Mouse (Mus musculus) left cerebral cortex, adult 8-10 months (tissue): ENCODE measurements around the gene Ppp4r3a. TPM values are rescaled to one million over a fixed set of nuclear protein-coding genes. Genes with fewer than 3 reads are reported as not detected.
A peak's percentile ranks its signal among the peaks of the same experiment; 100 is the strongest.
"Not testable (repeated sequence)": the region's sequence is repeated elsewhere in the genome, so short reads cannot be mapped to it uniquely, and the experiment has no call there.

Experiments used
- DNase-seq, 2 experiments: peaks; one replicate each; pipeline ENCODE4 v3.0.0; 2022; ENCODE audit warnings: low spot score in 2 of 2
- total RNA-seq, 4 experiments: library from RNA; stranded (reverse); gene quantifications; 2 replicates each; pipeline ENCODE4 v1.2.4; 2022

Gene Ppp4r3a
- total RNA-seq: 10 to 100 TPM; 37.1 to 43.7 (median 41.6) TPM

DNA sequence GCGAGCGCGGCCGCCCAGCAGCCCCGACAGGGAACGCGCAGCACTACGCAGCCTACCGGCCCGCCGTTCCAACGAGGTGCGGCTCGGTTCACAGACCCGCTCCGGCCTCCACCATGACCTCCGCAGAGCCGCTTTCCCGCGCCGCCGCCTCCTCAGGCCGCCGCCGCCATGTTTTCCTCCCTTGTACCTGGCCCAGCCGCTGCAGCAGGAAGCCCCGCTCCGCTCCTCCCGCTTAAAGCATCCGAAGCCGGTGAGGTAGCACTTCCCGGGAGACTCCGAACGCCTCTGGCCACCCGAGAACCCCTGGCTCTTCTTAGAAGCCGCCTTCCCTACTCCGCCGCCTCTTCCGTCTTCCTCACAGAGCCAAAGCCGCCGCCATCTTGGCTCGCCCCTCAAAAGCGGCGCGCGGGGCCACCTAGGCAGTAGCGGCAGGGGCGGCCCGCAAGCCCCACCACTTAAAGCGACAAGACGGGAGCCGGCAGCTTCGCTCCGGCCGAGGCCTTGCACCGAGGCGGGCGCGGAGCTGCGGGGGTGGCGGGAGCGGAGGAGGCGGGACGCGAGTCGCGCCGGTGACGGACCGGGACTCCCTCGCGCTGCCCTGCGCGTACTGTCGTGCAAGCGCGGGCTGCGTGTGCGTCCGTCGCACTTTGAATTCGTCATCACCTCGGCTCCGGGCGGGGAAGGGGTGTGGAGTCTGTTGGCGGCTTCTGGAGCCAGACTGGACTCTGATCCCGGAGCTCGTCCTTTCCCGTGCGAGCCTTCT lies at the start of gene Ppp4r3a:
Gene Ppp4r3a (minus strand): TSS at position 627 of the 763 bp plus-strand sequence.
- peak; percentile 94 for DNase-seq

DNA sequence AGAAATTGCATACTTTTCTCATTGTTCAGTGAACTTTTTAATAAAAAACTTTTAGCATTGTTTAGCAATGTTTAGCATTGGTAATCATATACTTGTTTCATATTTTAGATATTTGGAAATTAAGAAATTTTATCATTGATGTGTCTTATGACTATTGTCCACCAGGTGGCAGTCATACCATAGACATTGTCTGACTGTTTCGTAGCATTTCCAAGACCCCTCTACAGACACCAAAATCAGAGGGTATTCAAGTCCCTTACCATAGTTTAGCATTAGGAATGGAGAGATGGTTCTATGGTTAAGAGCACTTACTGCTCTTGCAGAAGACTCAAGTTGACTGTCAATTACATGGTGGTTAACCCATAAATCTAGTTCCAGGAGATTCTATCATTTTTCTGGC lies 39.5 kb upstream of the Ppp4r3a start:
- DNase-seq: no peak

DNA sequence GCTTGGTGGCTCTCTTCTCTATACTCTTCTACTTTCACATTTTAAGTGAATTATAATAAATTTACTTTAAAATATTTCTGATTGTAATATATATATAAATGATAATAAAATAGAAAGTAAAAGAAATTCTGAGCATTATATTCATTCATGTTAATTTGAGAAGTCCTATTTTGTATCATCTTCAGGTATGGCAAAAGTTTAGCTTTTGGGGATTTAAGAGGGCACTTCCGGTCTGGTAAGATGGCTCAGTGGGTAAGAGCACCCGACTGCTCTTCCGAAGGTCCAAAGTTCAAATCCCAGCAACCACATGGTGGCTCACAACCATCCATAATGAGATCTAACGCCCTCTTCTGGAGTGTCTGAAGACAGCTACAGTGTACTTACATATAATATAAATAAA lies 38.6 kb upstream of the Ppp4r3a start:
- not testable (repeated sequence) for DNase-seq

DNA sequence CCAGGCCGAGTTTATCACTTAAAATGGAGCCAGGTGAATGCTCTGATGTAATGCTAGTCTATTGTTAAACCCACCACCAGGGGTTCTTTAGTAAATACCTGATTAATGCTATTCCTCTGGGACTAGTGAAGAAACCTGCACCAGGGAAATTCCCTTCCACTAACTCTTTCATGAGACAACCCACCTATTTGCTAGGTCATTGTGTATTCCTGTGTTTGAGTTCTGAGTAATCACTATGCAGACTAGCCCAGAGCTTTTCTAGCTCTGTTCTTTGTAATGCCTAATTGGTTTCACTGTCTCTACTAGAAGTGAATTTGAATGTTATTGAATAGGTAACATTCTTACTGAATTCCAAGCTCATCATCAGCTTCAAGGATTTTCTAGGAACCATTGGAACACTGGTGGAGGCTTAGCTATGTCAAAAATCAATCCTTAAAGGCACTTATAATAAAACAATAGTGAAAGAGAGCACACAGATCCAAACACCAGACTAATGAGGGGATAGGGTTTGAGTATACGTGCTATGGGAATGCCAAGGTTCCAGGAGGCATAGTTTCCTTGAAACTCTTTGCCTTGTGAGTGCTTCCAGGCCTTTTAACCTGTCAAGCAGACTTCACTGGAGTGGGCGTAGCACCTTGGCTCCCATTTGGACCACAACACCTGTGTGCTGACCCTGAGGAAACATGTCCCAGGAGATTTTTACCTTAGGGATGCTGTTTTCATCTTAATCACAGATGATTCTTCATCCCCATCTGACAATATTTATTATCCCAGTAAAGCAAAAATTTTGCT lies 26.5 kb upstream of the Ppp4r3a start:
- DNase-seq: not testable (repeated sequence)

DNA sequence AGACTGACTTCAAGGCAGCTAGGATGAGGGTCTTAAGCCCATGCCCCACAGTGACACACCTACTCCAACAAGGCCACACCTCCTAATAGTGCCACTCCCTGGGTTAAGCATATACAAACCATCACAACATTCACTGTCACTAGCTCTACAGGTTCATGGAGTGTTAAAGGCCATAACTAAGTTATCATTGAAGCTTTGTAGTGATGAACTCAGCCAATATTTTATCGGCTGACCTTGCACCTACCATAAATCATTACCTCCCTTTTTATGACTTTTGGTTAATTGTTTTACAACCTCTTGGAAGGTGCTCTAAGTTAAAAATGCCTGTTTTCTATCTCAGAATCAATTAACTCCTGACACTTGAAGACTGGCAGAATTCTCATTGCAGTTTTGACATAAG lies 24.2 kb upstream of the Ppp4r3a start:
- no peak for DNase-seq

DNA sequence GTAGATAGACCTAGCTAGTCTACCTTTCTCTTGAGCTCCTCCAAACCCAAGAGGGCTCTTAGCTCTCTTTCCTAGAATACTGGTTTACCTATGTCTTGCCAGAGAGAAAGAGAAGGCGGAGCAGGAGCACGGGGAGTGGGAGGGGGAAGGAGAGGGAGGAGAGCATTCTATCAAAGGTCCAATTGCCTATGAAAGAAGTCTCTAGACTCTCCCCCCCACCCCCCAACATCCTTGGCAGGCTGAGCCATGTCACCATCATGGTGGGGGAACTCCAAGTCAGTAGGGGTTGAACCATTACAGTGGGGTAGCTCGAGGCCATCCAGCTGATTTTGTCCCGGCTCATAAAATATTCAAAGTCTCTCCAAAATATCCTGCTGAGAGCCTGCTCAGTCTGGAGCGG lies 22.1 kb upstream of the Ppp4r3a start:
- DNase-seq: no peak

DNA sequence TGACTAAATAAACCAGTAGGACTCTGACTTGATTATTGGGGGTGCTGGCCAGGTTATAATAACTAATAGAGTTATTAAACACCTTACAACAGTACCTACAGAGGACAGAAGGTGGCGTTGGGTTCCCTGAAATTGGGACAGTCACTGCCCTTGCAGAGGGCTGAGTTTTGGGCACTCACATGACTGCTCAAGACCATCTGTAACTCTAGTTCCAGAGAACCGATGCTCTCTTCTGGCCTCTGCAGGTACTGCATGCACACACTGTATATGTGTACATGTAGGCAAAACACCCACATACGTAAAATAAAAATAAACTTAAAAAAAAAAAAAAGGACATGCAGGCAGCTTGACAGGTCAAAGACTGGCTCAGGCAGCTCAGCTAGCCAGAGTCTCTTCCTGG lies 19.1 kb upstream of the Ppp4r3a start:
- DNase-seq: no peak

DNA sequence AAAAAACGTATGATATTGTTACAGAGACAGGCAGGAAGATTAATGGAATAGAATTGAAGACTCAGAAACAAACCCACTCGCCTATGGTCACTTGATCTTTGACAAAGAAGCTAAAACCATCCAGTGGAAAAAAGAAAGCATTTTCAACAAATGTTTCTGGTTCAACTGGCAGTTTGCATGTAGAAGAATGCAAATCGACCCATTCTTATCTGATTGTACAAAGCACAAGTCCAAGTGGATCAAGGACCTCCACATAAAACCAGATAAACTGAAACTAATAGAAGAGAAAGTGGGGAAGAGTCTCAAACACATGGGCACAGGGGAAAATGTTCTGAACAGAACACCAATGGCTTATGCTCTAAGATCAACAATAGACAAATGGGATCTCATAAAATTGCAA lies 10.2 kb upstream of the Ppp4r3a start:
- not testable (repeated sequence) for DNase-seq

DNA sequence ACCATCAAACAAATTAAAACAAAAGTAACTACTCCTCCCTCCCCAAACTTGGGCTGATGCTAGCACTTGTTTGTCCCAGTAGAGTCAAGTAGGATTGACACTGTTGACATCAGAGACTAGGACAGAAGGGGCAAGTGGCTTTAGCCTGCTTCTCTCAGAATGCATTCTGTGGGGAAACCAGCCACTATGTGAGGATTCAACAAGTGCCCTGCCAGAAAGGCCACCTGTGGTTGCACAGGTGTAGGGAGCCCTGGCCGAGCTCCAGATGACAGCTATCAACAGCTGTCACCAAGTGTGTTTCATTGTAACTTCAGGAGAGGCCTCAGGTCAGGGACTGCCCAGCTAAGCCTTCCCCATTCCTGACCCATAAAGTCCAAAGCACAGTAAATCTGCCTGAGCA lies 6.5 kb upstream of the Ppp4r3a start:
- no peak for DNase-seq

DNA sequence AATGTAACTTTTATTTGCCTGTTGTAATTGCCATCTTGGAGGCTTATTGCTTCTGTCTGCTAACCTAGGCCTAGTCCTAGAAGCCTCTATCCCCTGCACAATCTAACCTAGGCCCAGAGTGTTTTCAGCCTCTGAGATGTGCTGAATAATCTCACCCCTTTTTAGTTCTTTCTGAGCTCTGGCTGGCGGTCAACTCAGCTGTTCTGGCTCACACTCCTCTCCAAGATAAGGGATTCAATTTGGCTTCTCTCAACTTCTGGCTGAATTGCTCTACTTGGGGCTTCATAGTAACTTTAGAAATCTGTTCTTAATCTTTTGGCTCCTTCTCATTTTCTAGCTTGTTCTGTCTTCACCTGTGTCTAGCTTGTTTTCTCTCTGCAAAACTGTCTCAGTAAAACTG lies 3.9 kb upstream of the Ppp4r3a start:
- DNase-seq: no peak

DNA sequence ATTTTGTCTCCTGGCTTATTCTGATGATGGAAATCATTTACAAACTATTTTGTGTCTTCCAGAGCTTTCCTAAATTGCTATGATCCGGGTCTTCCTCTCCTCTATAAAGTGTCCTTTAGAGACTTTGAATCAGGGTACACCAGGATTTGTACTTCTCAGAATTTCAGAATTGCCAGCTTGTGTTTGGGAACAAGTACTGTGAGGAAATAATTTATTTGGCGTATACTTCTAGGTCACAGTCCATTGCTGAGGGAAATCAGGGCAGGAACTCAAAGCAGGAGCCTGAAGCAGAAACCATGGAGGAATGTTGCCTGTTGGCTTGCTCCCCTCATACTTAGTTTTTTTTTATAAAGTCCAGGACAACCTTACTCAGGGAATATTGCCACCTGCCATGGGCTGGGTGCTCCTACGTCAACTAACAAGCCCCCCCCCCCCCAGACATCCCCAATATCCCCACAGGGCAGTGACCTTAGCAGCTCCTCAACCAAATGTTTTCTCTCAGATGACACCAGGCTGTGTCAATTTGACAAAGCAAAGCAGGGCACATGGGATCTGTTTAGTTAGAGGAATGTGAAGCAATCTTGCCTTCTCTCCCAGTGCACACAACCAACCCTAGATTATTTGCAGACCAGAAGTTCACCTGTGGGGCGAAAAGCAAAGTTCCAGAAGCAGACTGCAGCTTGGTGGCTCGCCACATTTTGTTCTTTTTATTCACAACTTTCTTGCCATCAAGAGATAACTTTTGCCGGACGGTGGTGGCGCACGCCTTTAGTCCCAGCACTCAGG lies 1.6 kb upstream of the Ppp4r3a start:
- DNase-seq: no peak

DNA sequence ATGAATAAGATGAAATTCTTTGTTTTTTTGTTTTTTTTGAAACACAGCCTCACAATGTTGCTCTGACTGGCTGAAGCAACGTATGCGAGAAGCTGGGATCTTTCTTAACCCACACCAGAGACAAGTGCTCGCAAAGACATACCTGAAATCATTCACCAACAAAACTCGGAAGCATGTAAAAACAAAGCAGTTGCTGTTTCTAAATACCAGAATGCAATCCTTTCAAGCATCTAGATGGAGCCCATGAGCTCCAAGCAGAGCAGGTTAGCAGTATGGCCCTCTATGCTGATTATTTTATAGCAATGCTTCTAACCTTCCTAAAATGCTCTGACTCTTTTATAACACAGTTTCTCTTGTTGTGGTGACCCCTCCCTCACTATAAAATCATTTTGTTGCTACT lies 735 bp upstream of the Ppp4r3a start:
- DNase-seq: no peak

DNA sequence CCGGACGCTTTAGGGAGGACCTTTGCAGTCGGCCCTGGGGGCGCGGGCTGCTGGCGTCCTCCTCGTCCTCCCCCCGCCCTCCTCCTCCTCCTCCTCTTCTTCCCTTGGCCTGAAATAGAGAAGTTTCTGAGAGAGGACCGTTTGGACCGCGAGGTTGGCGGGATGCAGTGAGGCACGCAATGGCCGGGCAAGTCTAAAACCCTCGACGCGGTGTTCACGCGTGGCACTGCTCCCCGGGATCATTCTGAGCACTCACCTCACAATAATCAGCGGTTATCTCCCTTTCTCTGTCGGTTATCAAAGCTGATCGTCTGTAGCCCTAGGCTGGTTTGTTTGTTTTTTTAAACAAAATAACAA lies 315 bp upstream of the Ppp4r3a start:
- DNase-seq: no peak

DNA sequence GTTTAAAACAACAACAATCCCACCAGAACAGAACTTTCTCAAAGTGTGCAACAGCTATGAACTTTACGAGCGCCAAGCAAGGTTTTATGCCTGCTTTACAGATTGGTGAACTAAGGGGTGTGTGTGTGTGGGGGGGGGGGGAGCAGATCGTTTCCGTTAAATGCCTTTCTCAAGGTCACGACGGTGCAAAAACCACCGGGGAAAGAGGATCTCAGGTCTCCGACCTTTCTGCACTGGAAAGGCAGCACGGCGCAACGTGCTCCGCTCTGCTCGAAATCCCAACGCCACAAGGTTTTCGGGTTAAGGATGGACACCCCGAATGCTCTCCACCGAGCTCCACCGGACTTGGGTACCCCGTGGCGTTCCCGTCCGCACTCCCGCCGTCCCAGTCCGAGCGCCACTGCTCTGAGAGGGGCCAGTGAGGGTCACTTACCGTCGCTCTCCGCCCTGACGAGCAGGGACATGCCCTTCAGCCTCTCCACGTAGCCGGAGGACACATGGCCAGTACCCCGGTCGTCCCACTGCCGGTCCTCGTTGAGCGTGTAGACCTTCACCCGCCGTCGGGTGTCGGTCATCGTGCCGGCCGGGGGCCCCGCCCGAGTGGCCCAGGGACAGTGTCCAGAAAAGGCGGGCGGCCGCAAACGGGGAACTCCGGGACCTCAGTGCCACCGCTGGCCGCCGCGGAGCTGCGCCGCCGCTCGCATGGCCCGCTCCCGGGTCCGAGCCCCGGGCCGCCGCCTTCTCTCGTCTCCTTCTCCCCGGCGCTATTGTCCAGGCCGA lies 1.0 kb downstream of the Ppp4r3a start:
- DNase-seq: peak; percentile 12 to 33

DNA sequence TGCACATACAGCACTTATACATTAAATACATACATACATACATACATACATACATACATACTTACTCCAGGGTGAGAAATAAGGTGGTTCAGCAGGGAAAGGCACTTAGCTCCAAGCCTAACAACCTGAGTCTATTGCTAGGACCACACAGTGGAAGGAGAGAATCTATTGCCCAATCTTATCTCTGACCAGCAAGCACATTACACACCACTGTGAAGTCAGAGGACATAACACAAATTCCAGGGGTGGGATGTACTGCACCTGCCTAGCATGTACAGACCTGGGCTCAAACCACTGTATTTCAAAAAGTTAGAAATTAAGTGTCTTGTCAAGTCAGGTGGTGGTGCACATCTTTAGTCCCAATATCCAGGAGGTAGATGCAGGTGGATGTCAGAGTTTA lies 5.5 kb downstream of the Ppp4r3a start:
- DNase-seq: no peak

DNA sequence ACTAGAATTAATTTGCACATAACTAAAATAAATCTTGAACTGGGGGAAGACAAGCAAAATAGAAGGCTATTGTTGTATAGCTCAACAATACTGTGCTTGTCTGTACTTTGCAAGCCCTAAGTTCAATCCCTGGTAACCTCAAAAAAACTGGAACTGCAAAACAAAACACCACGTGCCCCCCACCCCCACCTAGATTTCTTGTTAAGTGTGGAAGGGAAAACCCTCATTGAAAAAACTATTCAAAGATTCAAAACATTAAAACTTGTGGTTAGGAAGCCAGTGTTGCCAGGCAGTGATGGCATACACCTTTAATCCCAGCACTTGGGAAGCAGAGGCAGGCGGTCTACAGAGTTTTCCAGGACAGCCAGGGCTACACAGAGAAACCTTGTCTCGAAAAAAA lies 8.1 kb downstream of the Ppp4r3a start:
- DNase-seq: no peak

DNA sequence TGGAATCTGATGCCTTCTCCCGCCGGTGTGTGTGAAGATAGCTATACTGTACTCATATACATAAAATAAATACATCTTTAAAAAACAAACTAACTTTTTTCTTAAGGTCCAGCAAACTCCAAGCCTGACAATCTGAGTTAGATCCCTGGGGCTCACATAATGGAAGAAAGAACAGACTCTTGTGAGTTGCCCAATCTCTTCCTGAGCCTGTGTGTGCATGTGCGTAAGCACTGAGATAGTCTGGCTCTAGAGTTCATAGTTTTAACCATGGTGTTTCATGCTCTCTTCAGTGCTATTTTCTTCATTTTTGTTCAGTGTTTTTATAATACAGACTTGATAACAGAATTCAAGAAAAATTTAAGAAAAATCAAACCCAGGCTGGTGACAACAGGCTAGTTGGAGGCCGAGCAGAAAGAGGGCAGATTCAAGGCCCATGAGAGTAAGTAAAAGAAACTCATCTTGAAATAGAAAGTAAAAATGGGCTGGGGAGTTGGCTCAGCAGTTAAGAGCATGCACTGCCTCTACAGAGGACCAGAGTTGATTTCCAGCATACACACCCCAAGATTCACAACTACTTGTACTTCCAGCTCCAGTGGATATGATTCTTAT lies 8.6 kb downstream of the Ppp4r3a start:
- DNase-seq: no peak

DNA sequence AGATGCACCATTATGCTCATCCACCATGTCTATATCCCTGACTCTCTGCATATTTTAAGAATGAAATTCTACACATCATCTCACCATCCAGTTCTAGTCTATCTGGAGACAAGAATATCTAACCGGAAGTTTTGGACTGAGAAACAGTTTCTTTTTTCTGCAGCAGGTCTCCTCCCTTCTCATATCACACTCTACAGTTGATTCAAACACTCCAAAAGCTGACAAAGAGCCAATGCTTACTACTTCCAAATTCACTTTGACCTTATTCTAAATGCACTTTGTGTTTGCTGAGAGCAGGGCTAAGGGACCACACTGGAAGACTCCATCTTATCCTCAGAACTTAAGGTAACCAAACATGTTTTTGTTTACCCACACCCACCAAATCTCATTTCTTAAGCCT lies 13.7 kb downstream of the Ppp4r3a start:
- no peak for DNase-seq

DNA sequence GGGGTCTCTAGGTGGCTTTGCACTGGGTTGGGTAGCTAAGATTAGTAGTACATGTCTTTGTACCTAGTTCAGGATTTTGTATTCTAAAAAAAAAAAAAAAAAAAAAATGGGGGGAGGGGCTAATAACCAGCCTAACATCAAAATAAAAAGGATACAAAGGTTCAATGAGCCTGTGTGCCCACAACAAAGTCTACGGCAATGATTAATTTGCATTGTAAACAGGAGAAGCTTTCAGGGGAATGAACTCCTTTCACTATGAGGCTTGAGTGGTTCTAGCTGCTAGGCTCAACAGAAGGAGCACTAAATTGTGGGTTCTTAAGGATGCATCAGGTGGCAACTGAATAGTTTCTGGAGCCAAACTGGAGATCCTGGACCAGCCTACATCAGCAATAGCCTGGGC lies 17.2 kb downstream of the Ppp4r3a start:
- DNase-seq: no peak

DNA sequence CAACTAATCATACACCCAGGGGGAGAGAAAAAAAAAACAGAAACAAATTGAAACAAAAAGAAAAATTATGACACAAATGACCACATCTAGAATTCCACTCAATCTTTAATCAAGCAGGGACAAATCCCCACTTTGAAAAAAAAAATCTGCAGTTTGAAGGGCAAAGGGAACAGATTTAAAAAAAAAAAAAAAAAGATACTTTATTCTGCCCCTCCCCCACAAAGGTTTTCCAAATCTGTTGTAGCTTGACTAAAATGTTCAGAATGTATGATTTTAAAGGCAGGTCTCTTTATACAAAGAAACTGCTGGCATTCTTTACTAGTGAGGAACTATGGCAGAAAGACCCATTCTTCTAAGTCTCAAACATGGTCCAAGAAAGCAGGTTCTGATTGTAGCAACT lies 43.5 kb downstream of the Ppp4r3a start:
- DNase-seq: no peak
